ENCODE assay signal across 17 mouse cellular contexts in genomic region chr7:27264761-27265160, GRCm38 (mm10).
"Had no signal": no experiment of that assay in that cellular context is flagged by ENCODE, and none has a peak within 500 bp of the region (broad histone marks: within the 10 kb centered on the region; RNA-seq: fewer than 3 reads in every experiment).

No protein-coding gene starts in this region.

- H3K4me3 ChIP-seq: midbrain, embryonic 10.5 days; midbrain, embryonic 12.5 days; neural tube, embryonic 12.5 days had no signal

- H3K27ac ChIP-seq: liver, embryonic 14.5 days; midbrain, embryonic 10.5 days; midbrain, embryonic 12.5 days; neural tube, embryonic 12.5 days had no signal

- ATAC-seq: midbrain, embryonic 16.5 days had no signal

- DNase-seq: lung, adult 18-20 months; lung, embryonic 14.5 days; lung, postnatal 10 days; lung, postnatal 4 days; midbrain, embryonic 14.5 days; retina, postnatal 1 day; right cerebral cortex, postnatal 25 days; right cerebral cortex, postnatal 4 days; spleen, adult 18-20 months; thymus, adult 18-20 months; thymus, postnatal 14 days; thymus, postnatal 4 days had no signal
